Mouse (Mus musculus) cortical plate, adult 2 months (tissue): ENCODE measurements at regions not wholly inside any gene's neighbourhood (a gene's known extent, or its start where the extent isn't known, plus 50 kb on each side); places are given as distances from the start of the nearest gene placed in this dataset.

Experiments used
- CTCF ChIP-seq: fragments of 200-500 bp; IDR thresholded peaks from 2 replicates; pipeline ENCODE4 v1.5.1; 2011; ENCODE audit warnings: mild to moderate bottlenecking, control low read depth, low read length; ENCODE audit not compliant: insufficient read depth; ENCODE audit errors: extremely low read depth
- POLR2A ChIP-seq: fragments of 200-500 bp; IDR thresholded peaks from 2 replicates; pipeline ENCODE4 v1.6.1; 2011; ENCODE audit warnings: mild to moderate bottlenecking, low read length, control low read depth; ENCODE audit not compliant: insufficient read depth; ENCODE audit errors: extremely low read depth

DNA sequence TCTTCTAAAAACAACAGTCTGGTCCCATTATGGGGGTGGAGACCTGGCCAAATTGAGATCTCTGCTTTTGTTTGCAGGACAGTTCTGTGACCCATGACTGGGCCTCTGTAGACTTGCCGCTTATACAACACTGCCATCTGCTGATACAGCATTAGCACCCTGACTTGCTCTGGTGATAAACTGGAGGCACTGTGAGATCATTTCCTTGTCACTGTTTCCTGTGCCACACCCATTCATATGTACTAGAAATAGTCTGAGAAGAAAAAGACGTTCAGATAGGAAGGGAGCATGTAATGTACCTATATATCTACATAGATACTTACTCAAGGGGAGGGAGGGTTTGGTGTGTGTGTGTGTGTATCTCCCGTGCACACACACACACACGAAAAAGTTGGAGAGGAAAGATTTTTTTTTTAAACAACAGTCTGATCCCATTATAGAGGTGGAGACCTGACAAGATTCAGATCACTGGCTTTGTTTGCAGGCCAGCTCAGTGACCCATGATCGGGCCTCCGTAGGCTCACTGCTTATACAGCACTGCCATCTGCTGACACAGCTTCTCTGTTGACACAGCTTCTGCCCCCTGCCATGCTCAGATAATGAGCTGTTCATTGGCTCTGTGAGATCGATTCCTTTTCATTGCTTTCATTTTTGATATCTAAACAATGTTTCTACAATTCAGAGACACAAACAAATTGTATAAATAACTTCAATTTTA is 82.5 kb downstream of the Rpia start:
- TF ChIP-seq CTCF = peak; percentile 81
- TF ChIP-seq POLR2A = no peak
